Mouse (Mus musculus): Measurements from ENCODE around the gene Tmem14c.

GRCm38 (mm10) chr13:41067618-41068017, 51.5 kb downstream of the Tmem14c start:
- TF ChIP-seq CTCF (IDR thresholded peaks at IDR 0.05; ENCODE audit: insufficient read depth, low read depth, low read length) (no peak), POLR2A (IDR thresholded peaks at IDR 0.05; ENCODE audit: insufficient read depth, low read depth, low read length) (no peak)
